Mouse (Mus musculus) fat pad, adult 2 months (tissue): ENCODE data around the gene Gm13277.
"Not testable (repeated sequence)": the region's sequence is repeated elsewhere in the genome, so short reads cannot be mapped to it uniquely, and the experiment has no call there.

Source experiments
- DNase-seq: peaks from one replicate; pipeline ENCODE4 v3.0.0-alpha.2; 2011; ENCODE audit warnings: low read depth, low spot score; ENCODE audit errors: extremely low read depth

Gene Gm13277

DNA sequence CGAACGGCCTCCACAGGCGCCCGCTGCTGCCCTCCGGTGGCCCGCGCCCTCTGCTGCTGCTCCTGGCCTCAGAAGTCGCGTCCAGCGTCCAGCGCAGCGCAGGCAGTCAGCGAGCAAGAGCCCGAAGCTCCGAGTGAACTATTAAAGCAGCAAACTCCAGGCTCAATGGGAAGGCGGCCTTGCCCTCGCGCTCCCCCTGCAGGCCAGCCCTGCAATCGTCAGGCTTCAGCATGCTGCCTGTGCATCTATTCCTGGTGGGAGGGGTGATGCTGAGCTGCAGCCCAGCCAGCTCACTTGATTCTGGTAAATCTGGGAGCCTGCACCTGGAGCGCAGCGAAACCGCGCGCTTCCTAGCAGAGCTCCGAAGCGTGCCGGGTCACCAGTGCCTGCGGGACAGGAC lies at the start of gene Gm13277:
TSS of gene Gm13277 (plus strand) at position 231 of the 400 bp plus-strand sequence.
- DNase-seq, result not testable (repeated sequence)

DNA sequence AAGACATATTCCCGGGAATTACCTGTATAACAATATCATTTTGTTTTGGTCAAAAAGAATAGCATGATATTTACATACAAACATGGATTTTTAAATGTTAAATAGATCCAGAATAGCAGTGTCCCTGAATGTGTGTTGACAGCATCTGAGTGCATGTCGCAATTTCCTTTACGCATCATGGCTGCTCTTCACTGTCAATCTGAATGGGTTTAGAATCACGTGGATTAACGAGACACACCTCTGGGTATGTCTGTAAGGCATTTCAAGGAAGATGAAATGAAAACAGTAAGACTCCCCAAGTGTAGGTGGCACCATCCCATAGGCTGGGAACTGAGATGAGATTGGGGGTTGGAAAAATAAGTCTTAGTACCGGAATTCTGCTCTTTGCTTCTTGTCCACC lies 49.4 kb upstream of the Gm13277 start:
- no peak for DNase-seq

DNA sequence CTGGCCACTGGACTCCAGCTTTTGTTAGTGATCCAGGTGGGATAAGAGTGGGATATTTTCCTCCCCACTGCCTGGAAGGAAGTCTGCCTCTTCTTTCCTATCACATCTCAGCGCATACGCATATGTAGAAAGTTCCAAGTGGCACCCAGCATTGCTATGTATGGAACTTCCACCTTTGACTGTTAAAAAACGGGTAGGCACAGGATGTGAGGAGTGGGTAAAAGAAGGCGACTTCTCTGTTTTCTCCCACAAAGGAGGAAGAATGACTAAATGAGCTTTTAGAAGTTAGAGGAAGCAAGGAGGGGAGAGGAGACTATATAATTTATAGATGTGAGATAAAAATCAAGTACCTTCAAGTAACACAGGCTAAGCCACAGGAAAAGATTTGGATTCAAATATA lies 47.0 kb upstream of the Gm13277 start:
- DNase-seq, result no peak

DNA sequence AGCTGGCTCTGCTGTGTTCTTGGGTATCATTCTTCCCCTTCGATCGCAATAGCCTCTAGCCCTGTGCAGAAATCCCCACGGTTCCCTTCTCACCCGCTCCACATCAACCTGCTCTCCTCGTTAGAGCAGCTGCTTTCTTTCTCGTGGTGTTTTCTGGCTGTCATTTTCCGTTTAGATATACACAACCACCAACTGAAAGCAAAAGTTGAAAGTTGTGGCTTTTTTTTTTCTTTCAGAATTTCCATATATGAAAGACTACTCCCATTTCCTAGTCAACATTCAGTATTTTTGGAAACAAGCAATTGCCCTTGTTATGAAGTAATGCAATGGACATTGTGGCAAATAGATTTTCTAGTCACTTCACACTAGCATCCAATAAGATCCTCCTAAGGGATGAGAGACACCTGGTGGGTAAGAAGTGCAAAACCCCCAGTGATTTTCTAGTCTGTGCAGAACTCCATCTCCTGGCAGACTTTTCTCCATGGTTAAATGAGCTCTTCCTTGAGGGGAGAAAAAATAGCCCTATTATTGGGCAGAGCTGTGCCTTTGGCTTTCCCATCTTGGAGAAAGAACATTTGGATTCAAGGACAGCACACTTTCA lies 45.6 kb upstream of the Gm13277 start:
- DNase-seq, result no peak

DNA sequence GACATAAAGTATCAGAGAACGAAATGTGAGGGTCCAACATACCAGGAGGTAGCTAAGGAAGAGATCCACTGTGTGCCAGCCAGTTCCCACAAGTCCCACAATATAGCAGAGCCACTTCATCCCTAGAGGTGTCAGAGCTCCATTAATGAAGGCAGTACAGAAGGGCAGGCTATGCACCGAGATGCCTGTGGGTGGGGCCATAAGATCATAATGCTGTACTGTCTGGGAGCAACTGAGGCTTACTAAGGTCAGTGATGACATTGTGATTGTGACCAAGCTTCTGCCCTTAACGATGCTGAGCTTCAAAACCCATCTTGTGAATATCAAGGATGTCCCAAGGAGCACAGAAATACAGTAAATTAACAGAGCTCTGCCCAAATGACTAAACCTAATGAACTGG lies 44.2 kb upstream of the Gm13277 start:
- no peak for DNase-seq

DNA sequence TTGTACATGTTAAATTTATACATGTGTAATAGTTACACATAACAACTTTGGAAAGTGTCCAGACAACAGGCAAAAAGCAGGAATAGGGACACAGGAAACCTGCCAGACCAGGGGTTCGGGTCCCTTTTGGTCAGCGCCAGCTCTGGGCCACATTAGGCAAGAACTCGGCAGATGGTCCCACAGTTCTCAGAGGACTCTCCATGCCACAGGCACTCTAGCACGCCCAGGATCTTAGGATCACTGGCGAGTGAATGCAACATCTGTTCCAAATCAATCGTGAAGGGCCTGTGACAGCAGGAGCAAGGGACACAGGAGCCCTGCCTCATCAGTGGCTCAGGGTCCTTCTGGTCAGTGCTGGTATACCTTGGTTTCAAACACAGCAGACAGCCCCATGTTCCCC lies 38.5 kb upstream of the Gm13277 start:
- no peak for DNase-seq

DNA sequence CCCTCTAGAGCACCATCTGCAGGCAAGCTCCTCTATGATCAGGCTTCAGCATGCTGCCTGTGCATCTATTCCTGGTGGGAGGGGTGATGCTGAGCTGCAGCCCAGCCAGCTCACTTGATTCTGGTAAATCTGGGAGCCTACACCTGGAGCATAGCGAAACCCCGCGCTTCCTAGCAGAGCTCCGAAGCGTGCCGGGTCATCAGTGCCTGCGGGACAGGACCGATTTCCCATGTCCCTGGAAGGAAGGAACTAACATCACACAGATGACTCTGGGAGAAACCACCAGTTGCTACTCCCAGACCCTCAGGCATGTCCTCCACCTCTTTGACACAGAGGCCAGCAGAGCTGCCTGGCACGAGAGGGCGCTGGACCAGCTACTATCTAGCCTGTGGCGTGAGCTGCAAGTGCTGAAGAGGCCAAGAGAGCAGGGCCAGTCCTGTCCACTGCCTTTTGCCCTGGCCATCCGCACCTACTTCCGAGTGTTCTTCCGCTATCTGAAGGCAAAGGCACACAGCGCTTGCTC lies 33.6 kb upstream of the Gm13277 start, which contains the start of gene Gm13271:
TSS of gene Gm13271 (plus strand) at position 51 of the 523 bp plus-strand sequence.
- not testable (repeated sequence) for DNase-seq

DNA sequence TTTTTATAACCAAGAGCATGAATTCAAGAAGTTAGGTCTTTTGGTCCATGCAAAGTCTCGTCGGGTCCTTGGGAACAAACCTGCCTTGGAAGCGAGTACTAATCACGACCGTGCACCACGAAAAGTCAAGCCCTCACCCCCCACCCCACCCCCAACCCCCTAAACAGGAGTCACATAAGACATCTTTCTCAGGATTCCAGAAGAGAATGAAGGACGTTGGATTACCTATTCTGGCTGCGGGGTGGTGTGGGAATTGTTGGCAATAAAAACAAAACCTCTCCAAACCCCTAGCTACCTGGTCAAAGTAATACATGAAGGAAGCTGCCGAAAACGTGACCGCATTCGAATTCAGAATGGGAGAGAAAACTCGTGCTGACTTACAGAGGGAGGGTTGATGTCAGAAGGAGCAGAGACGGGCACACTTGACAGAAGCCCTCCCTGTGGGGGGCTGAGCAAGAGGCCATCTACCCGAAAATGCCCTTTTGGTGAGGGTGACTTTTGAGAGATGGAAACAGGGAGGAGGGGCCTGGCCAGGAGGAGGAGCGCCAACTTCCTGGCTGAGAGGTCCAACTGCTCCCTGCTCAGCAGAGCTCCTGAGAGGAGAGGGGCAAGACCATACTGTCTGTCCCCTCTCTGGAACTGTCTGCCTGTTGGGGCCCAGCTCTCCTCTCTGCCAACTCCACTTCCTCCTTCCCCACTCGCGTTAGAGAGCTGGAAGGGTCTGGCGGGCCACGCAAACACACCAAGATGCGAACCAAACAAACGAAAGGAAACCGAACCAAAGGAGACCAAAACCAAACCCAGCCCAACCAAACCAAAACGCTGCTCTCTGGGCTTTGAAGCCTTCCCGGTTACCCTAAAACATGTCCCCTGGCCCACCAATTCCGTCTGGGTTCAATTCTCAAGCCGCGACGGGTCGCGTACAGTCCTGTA lies 31.6 kb upstream of the Gm13277 start:
- DNase-seq, result not testable (repeated sequence)

DNA sequence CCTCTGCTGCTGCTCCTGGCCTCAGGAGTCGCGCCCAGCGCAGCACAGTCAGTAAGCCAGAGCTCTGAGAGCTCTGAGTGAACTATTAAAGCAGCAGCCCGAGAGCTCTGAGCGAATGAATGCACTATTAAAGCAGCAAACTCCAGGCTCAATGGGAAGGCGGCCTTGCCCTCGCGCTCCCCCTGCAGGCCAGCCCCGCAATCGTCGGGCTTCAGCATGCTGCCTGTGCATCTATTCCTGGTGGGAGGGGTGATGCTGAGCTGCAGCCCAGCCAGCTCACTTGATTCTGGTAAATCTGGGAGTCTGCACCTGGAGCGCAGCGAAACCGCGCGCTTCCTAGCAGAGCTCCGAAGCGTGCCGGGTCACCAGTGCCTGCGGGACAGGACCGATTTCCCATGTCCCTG lies 30.8 kb upstream of the Gm13277 start:
- DNase-seq, result not testable (repeated sequence)

DNA sequence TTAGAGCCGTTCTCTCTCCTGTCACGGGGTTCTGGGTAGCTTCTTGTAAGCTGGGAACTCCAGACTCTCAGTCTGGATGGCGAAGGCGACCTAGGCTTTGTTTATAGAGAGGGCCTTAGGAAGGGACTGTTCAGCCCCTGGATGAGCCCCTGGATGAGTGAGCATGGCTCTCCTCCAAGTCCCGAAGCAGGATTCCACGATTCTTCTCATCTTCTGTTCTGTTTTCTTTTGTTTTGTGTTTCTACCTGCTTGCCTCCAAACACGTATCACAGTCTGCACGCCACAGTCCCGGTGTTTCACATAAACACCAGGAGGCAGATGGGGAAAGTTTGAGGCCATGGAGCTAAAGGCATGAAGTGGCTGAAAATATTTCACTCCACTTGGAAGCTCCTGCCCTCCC lies 29.7 kb upstream of the Gm13277 start:
- not testable (repeated sequence) for DNase-seq

DNA sequence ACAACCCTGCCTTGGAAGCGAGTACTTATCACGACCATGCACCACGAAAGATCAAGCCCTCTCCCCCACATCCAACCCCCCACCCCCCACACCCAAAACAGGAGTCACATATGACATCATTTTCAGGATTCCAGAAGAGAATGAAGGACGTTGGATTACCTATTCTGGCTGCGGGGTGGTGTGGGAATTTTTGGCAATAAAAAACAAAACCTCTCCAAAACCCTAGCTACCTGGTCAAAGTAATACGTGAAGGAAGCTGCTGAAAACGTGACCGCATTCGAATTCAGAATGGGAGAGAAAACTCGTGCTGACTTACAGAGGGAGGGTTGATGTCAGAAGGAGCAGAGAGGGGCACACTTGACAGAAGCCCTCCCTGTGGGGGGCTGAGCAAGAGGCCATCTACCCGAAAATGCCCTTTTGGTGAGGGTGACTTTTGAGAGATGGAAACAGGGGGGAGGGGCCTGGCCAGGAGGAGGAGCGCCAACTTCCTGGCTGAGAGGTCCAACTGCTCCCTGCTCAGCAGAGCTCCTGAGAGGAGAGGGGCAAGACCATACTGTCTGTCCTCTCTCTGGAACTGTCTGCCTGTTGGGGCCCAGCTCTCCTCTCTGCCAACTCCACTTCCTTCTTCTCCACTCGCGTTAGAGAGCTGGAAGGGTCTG lies 28.7 kb upstream of the Gm13277 start, which contains the start of gene Gm13283:
TSS of gene Gm13283 (plus strand) at position 510 of the 659 bp plus-strand sequence.
- DNase-seq, result not testable (repeated sequence)

DNA sequence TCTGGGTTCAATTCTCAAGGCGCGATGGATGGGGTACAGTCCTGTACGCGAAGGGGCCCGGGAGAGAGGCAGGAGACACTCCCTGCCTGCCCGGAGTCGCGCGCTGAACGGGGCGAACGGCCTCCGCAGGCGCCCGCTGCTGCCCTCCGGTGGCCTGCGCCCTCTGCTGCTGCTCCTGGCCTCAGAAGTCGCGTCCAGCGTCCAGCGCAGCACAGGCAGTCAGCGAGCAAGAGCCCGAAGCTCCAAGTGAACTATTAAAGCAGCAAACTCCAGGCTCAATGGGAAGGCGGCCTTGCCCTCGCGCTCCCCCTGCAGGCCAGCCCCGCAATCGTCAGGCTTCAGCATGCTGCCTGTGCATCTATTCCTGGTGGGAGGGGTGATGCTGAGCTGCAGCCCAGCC lies 28.0 kb upstream of the Gm13277 start:
- not testable (repeated sequence) for DNase-seq

DNA sequence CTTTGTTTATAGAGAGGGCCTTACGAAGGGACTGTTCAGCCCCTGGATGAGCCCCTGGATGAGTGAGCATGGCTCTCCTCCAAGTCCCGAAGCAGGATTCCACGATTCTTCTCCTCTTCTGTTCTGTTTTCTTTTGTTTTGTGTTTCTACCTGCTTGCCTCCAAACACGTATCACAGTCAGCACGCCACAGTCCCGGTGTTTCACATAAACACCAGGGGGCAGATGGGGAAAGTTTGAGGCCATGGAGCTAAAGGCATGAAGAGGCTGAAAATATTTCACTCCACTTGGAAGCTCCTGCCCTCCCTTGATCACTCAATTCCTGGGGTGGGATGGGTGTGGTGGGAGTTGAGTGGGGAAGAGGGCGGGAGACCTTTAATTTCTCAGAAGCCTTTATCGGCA lies 26.7 kb upstream of the Gm13277 start:
- DNase-seq, result not testable (repeated sequence)

DNA sequence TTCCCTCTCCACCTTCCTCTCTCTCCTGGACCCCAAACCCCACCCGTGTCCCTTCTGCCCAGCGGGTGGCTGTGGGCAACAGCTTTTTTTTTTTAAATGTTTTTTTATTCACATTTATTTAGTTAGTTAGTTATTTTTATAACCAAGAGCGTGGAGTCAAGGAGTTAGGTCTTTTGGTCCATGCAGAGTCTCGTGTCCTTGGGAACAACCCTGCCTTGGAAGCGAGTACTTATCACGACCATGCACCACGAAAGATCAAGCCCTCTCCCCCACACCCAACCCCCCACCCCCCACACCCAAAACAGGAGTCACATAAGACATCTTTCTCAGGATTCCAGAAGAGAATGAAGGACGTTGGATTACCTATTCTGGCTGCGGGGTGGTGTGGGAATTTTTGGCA lies 26.1 kb upstream of the Gm13277 start:
- not testable (repeated sequence) for DNase-seq

DNA sequence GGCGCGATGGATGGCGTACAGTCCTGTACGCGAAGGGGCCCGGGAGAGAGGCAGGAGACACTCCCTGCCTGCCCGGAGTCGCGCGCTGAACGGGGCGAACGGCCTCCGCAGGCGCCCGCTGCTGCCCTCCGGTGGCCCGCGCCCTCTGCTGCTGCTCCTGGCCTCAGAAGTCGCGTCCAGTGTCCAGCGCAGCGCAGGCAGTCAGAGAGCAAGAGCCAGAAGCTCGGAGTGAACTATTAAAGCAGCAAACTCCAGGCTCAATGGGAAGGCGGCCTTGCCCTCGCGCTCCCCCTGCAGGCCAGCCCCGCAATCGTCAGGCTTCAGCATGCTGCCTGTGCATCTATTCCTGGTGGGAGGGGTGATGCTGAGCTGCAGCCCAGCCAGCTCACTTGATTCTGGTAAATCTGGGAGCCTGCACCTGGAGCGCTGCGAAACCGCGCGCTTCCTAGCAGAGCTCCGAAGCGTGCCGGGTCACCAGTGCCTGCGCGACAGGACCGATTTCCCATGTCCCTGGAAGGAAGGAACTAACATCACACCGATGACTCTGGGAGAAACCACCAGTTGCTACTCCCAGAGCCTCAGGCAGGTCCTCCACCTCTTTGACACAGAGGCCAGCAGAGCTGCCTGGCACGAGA lies 24.9 kb upstream of the Gm13277 start:
- not testable (repeated sequence) for DNase-seq

DNA sequence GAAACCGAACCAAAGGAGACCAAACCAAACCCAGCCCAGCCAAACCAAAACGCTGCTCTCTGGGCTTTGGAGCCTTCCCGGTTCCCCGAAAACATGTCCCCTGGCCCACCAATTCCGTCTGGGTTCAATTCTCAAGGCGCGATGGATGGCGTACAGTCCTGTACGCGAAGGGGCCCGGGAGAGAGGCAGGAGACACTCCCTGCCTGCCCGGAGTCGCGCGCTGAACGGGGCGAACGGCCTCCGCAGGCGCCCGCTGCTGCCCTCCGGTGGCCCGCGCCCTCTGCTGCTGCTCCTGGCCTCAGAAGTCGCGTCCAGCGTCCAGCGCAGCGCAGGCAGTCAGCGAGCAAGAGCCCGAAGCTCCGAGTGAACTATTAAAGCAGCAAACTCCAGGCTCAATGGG lies 14.9 kb upstream of the Gm13277 start, which contains the start of gene Gm13290:
TSS of gene Gm13290 (plus strand) at position 301 of the 400 bp plus-strand sequence.
- not testable (repeated sequence) for DNase-seq

DNA sequence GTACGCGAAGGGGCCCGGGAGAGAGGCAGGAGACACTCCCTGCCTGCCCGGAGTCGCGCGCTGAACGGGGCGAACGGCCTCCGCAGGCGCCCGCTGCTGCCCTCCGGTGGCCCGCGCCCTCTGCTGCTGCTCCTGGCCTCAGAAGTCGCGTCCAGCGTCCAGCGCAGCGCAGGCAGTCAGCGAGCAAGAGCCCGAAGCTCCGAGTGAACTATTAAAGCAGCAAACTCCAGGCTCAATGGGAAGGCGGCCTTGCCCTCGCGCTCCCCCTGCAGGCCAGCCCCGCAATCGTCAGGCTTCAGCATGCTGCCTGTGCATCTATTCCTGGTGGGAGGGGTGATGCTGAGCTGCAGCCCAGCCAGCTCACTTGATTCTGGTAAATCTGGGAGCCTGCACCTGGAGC lies 11.8 kb upstream of the Gm13277 start, which contains the start of gene Gm13289:
TSS of gene Gm13289 (plus strand) at position 301 of the 400 bp plus-strand sequence.
- DNase-seq, result not testable (repeated sequence)

DNA sequence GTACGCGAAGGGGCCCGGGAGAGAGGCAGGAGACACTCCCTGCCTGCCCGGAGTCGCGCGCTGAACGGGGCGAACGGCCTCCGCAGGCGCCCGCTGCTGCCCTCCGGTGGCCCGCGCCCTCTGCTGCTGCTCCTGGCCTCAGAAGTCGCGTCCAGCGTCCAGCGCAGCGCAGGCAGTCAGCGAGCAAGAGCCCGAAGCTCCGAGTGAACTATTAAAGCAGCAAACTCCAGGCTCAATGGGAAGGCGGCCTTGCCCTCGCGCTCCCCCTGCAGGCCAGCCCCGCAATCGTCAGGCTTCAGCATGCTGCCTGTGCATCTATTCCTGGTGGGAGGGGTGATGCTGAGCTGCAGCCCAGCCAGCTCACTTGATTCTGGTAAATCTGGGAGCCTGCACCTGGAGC lies 8.9 kb upstream of the Gm13277 start, which contains the start of gene Gm13272:
TSS of gene Gm13272 (plus strand) at position 301 of the 400 bp plus-strand sequence.
- not testable (repeated sequence) for DNase-seq

DNA sequence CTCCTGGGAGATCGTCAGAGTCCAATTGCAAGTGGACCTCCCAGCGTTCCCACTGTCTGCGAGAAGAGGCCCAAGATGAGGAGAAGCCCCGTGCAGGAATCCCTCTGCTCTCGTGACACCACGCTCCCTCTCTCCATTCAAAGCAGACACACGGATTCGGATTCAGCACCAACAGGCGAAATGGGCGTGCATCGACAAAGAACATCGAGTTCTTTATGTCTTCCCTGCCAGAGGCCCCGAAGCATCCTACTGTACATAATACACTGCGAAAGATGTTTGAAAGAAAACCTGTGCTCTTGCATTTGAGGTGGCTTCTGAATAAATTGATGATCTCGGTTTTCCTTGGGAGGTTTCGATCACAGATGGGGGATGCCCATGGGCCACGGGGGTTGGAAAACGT lies 8.1 kb upstream of the Gm13277 start:
- not testable (repeated sequence) for DNase-seq

DNA sequence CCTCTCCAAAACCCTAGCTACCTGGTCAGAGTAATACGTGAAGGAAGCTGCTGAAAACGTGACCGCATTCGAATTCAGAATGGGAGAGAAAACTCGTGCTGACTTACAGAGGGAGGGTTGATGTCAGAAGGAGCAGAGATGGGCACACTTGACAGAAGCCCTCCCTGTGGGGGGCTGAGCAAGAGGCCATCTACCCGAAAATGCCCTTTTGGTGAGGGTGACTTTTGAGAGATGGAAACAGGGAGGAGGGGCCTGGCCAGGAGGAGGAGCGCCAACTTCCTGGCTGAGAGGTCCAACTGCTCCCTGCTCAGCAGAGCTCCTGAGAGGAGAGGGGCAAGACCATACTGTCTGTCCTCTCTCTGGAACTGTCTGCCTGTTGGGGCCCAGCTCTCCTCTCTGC lies 6.6 kb upstream of the Gm13277 start, which contains the start of gene Ifnz:
TSS of gene Ifnz (plus strand) at position 301 of the 400 bp plus-strand sequence.
- DNase-seq, result not testable (repeated sequence)
